In the genomic region with DNA sequence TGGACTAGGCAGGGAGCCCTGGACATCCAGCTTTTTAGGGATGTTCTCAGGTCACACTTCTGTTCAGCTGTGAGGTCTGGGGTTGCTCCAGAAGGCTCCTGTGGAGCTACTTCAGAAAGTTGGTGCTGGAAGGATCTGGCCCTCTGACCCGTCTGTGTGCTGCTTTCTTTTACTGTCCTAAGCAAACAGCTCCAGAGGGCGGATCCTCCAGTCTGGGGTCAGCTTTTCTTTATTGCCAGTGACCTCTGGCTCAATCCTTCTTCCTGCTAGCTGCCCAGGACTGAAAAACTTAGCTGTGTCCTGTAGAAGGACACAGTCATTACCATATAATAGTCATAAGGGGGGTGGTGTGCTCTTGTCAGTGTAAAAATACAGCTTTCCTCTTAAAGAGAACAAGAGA, we compare ENCODE assay signal across 14 mouse cellular contexts. TPM values are rescaled to one million over a fixed set of nuclear protein-coding genes. Genes with fewer than 3 reads are reported as not detected.
DNase-seq lines count a peak whose midpoint lies in the region; ATAC-seq and TF ChIP-seq lines count a peak whose summit lies in the region.
"Had no signal": no experiment of that assay in that cellular context is flagged by ENCODE, and none has a peak within 500 bp of the region (broad histone marks: within the 10 kb centered on the region; RNA-seq: fewer than 3 reads in every experiment).

No protein-coding gene starts in this region.

- no peak overlapping the region for H3K4me3 ChIP-seq in forebrain, embryonic 10.5 days
- no peak overlapping the region for H3K4me3 ChIP-seq in forebrain, embryonic 14.5 days (ENCODE audit: low read depth, low read length)
- no peak overlapping the region for H3K4me3 ChIP-seq in kidney, postnatal 0 days (replicated peaks; ENCODE audit: low read depth, low read length)
- H3K4me3 ChIP-seq: embryonic facial prominence, embryonic 13.5 days; forebrain, embryonic 15.5 days had no signal

- H3K9me3 ChIP-seq in forebrain, embryonic 10.5 days: no peaks in the 10 kb centered on the region
- no peaks in the 10 kb centered on the region for H3K9me3 ChIP-seq in forebrain, embryonic 14.5 days (replicated peaks; ENCODE audit: control insufficient read depth, low read length)
- H3K9me3 ChIP-seq in kidney, postnatal 0 days (replicated peaks; ENCODE audit: low read length): no peaks in the 10 kb centered on the region
- H3K9me3 ChIP-seq: embryonic facial prominence, embryonic 13.5 days; forebrain, embryonic 15.5 days had no signal

- DNase-seq in forebrain, embryonic 10.5 days (ENCODE audit: extremely low spot score, low spot score): no peak
- DNase-seq in forebrain, embryonic 14.5 days (ENCODE audit: low spot score): no peak
- DNase-seq in kidney, postnatal 0 days (ENCODE audit: low spot score): peak; percentile 76
- DNase-seq in kidney, adult 18-20 months: no peak
- peak; percentile 20 to 28 for DNase-seq in right cerebral cortex, postnatal 10 days (ENCODE audit: low spot score in 2 of 2)
- no peak for DNase-seq in right cerebral cortex, postnatal 36 days (ENCODE audit: low spot score in 2 of 2)
- no peak for DNase-seq in ovary, adult 18-20 months (ENCODE audit: low spot score)
- DNase-seq: cerebellum, adult 2 months; gastrocnemius, postnatal 36 days had no signal

- ATAC-seq in forebrain, embryonic 14.5 days: no peak
- ATAC-seq in kidney, postnatal 0 days (replicated peaks; ENCODE audit: low FRiP score, low read depth): no peak
- ATAC-seq in CD4-positive, CD25-positive, alpha-beta regulatory T cell, adult 4 months: no peak
- ATAC-seq: forebrain, embryonic 15.5 days had no signal

- H3K4me2 ChIP-seq in forebrain, embryonic 14.5 days (ENCODE audit: low read length): no peak overlapping the region
- H3K4me2 ChIP-seq in kidney, postnatal 0 days (ENCODE audit: low read length): no peak overlapping the region
- H3K4me2 ChIP-seq: embryonic facial prominence, embryonic 13.5 days; forebrain, embryonic 15.5 days had no signal

- H3K9ac ChIP-seq in forebrain, embryonic 14.5 days (ENCODE audit: low read length): no peak overlapping the region
- H3K9ac ChIP-seq in kidney, postnatal 0 days (ENCODE audit: low read depth, low read length): no peak overlapping the region
- H3K9ac ChIP-seq: embryonic facial prominence, embryonic 13.5 days; forebrain, embryonic 15.5 days had no signal

- 18% methylated on average over 2 of the region's 2 CpGs for WGBS in forebrain, embryonic 10.5 days
- 34% methylated on average over 2 of the region's 2 CpGs for WGBS in forebrain, embryonic 14.5 days
- 24% methylated on average over 2 of the region's 2 CpGs for whole genome bisulfite sequencing in kidney, postnatal 0 days

- no peaks in the 10 kb centered on the region; the same call in 1 of the 2 replicates for H3K36me3 ChIP-seq in forebrain, embryonic 10.5 days (replicated peaks)
- no peaks in the 10 kb centered on the region for H3K36me3 ChIP-seq in forebrain, embryonic 14.5 days (ENCODE audit: control insufficient read depth, insufficient read depth, low read length)
- H3K36me3 ChIP-seq in kidney, postnatal 0 days (ENCODE audit: insufficient read depth, low read length): no peaks in the 10 kb centered on the region
- H3K36me3 ChIP-seq: embryonic facial prominence, embryonic 13.5 days; forebrain, embryonic 15.5 days had no signal

- peak overlapping the region; percentile 61; the same call in 1 of the 2 replicates for H3K27ac ChIP-seq in forebrain, embryonic 10.5 days
- no peak overlapping the region for H3K27ac ChIP-seq in forebrain, embryonic 14.5 days (ENCODE audit: low read depth, low read length)
- H3K27ac ChIP-seq in kidney, postnatal 0 days: 0 out of 2 replicates have a peak overlapping the region, but pooled peaks have one; percentile 50
- H3K27ac ChIP-seq: forebrain, embryonic 15.5 days had no signal

- H3K27me3 ChIP-seq in forebrain, embryonic 10.5 days (ENCODE audit: poor library complexity, severe bottlenecking): no peaks in the 10 kb centered on the region
- H3K27me3 ChIP-seq in forebrain, embryonic 14.5 days (replicated peaks; ENCODE audit: control insufficient read depth, insufficient read depth, low read length): no peaks in the 10 kb centered on the region
- H3K27me3 ChIP-seq in kidney, postnatal 0 days (ENCODE audit: insufficient read depth, low read length): no peaks in the 10 kb centered on the region
- H3K27me3 ChIP-seq: embryonic facial prominence, embryonic 13.5 days; forebrain, embryonic 15.5 days had no signal

- peaks cover 65% of the 10 kb centered on the region for H3K4me1 ChIP-seq in forebrain, embryonic 10.5 days
- H3K4me1 ChIP-seq in forebrain, embryonic 14.5 days (ENCODE audit: control insufficient read depth, insufficient read depth, low read length): peaks cover 8% of the 10 kb centered on the region; the same call in 1 of the 2 replicates
- H3K4me1 ChIP-seq in kidney, postnatal 0 days (replicated peaks; ENCODE audit: insufficient read depth, low read length): peaks cover 25% of the 10 kb centered on the region; the same call in 1 of the 2 replicates

- no peak for TF ChIP-seq CTCF in kidney, postnatal 0 days (IDR thresholded peaks at IDR 0.05; ENCODE audit: low read depth)

RNA-seq across cellular contexts. Expression of gene Serinc5, which starts 24.1 kb away (rescaled TPM):
- 8.2 and 8.9 TPM in 2 replicates for polyA plus RNA-seq in forebrain, embryonic 10.5 days (2016; fragmentation: Nextera tagmentation; extraction: Ambion mirVana)
- 13.7 and 15.5 TPM in 2 replicates for polyA plus RNA-seq in forebrain, embryonic 14.5 days (2014; fragmentation: Nextera tagmentation; extraction: Ambion mirVana)
- 14.3 and 14.8 TPM in 2 replicates for polyA plus RNA-seq in kidney, postnatal 0 days (2015; fragmentation: Nextera tagmentation; extraction: Ambion mirVana)
- 10 to 100 TPM in 1 of 2 experiments, 1 to 10 TPM in 1; 9.2 to 11.7 TPM for polyA plus RNA-seq in CD4-positive, CD25-positive, alpha-beta regulatory T cell, adult 4 months (2017; shearing (Covaris generic))

RNA-seq across cellular contexts. Expression of gene Spz1, which starts 59.1 kb away (rescaled TPM):
- polyA plus RNA-seq in forebrain, embryonic 10.5 days (2016; fragmentation: Nextera tagmentation; extraction: Ambion mirVana): not detected in 2 replicates
- polyA plus RNA-seq in forebrain, embryonic 14.5 days (2014; fragmentation: Nextera tagmentation; extraction: Ambion mirVana): not detected in 2 replicates
- polyA plus RNA-seq in kidney, postnatal 0 days (2015; fragmentation: Nextera tagmentation; extraction: Ambion mirVana): not detected in 2 replicates
- not detected for polyA plus RNA-seq in CD4-positive, CD25-positive, alpha-beta regulatory T cell, adult 4 months (2017; shearing (Covaris generic))
- polyA plus RNA-seq: cerebellum, adult 2 months; embryonic facial prominence, embryonic 13.5 days; forebrain, embryonic 15.5 days; limb, embryonic 11.5 days; spleen, adult 2 months had no signal

Comparison
In these comparisons a context has a peak if more than half of its experiments do, and no peak if none do; other contexts are left out.
1. DNase-seq: peak in kidney, postnatal 0 days (single experiment) and right cerebral cortex, postnatal 10 days (2 of 2); none in forebrain, embryonic 10.5 days (single experiment), forebrain, embryonic 14.5 days (single experiment), kidney, adult 18-20 months (single experiment), right cerebral cortex, postnatal 36 days (0 of 2) and ovary, adult 18-20 months (single experiment).